Mouse (Mus musculus) erythroblast, adult 5-6 weeks (primary cell): ENCODE measurements at regions not wholly inside any gene's neighbourhood (a gene's known extent, or its start where the extent isn't known, plus 50 kb on each side); places are given as distances from the start of the nearest gene placed in this dataset.
"Not testable (repeated sequence)": the region's sequence is repeated elsewhere in the genome, so short reads cannot be mapped to it uniquely, and the experiment has no call there.

ENCODE experiments used
- ATAC-seq: replicated peaks from 2 replicates; pipeline ENCODE4 v1.8.0; 2016; ENCODE audit warnings: moderate number of reproducible peaks, mild to moderate bottlenecking, moderate TSS enrichment, inconsistent platforms; ENCODE audit not compliant: poor library complexity, low FRiP score, severe bottlenecking

DNA sequence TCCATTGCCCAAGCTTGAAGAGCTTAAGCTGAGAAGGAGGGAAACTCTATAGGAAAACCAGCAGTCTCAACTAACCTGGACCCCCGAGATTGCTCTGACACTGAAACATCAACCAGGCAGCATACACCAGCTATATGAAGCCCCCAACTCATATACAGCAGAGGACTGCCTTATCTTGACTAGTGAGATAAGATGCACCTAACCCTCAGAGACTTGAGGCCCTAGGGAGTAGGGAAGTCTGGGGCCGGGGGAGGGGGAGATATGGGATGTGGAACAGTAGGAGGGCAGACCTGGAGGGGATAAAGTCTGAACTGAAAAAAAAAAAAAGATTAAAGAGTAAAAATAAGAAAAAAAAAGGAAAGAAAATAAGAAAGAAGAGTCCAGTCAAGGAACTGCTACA, 540.5 kb upstream of the Pkdcc start:
- no peak for ATAC-seq

DNA sequence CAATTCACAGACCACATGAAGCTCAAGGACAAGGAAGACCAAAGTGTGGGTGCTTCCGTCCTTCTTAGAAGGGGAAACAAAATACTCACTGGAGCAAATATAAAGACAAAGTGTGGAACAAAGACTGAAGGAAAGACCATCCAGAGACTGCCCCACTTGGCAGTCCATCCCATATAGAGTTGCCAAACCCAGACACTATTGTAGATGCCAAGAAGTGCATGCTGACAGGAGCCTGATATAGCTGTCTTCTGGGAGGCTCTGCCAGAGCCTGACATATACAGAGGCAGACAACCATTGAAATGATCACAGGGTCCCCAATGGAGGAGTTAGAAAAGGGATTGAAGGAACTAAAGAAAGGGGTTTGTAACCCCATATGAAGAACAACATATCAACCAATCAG, 548.5 kb upstream of the Pkdcc start:
- ATAC-seq: not testable (repeated sequence)

DNA sequence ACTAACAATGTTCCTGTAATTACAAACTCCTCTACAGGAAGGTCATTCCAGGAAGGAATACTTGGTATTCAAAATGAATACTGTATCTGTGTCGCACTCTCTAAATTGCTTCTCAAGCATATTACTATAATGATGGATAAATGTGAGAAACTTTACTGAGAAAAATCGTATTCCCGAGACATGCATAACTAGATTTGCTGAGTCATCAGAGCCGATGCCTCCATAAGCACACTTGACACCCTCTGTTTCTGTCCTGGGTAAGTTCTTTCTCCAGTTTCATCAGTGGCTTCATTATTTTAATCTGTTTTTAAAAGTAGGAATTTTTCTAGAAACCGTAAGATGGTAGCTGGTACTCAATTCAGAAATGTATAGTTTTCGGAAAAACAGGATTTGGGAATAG, 550.7 kb upstream of the Pkdcc start:
- ATAC-seq: no peak

DNA sequence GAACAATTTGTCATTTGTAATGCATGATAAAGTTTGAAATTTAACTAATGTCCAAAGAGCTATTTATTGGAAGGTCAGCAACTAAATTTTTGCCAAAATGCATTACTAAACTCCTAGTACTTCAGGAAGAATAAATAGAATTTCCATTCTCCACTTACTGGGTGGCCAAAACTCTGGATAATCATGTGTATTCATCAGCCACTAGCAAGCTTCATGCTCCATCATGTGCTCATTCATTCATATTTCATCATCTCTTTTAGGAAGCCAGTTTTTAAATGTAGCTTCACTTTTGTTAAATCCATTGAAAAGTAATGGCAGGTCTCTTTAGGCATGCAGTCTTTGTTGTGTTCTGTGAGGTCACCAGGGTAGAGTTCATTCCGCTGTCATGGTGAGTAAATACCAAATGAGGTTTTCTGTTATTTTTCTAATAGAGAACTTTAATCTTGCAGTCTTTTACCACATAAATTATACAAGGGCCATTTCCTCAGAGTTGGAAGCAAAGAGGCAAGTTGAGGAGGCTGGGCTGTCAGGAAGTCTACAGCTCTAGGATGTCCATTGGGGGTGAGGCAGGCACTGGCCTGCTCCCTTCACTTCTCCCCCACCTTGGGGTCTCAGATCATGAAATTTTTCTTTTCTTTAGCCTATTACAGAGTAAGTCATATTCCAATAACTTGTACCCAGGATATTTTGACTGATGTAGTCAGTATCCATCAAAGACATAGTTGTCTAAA, 578.5 kb upstream of the Pkdcc start:
- no peak for ATAC-seq

DNA sequence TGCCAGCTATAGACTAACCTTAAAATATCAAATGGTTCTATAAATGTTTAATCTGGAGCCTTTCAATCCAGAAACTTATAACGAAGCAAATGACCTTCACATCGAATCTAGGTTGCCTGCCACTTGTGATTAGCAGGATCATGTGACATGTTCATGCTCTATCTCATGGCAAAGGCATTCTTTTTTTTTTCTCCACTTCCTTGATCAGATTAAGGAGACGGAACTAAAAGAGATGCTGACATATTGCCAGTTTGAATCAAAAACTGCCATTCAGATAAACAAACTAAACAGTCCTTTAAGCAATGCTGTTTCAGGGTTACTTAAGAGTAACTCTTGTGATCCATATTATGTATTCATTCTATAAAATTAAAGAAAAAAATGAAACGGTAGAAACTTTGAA, 579.2 kb upstream of the Pkdcc start:
- no peak for ATAC-seq

DNA sequence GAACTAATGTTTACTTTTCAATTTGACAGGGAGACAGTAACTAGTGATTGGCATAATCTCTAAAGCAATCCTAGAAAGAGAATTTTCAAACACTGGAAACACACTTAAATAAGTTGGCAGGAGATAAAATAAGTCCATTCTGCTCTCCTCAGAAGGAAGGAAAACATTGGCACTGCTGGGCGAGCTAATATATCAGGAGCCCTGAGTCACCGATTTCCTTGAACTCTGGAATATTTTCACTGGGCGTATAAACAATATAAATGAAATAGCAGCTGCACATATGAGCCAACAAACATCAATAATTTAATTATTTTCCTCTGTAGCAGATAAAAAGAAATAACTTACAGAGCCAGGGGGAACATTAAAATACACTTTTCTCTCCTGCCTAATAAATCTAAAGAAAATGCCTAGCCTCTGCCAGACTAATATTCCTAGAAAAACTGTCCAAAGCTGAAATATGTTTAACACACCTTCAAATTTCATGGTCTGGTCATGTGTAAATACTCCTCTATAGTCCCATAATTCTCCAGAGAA, 608.4 kb upstream of the Pkdcc start:
- ATAC-seq: no peak

DNA sequence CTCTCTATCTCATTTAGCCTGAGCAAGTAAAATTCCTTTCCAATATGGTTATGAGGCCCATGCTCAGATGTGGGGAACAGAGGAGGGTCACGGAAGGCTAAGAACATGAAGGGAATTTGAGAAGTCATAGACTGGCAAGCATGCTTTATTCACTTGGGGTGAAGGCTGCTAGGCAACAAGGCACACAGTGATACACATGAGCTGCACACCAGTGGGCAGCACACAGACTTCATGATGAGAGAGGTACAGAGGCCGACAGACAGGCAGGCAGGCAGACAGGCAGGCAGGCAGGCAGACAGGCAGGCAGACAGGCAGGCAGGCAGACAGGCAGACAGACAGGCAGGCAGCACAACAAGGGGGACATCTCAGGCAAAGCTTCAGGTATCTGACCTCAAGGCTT, 631.3 kb upstream of the Pkdcc start:
- no peak for ATAC-seq

DNA sequence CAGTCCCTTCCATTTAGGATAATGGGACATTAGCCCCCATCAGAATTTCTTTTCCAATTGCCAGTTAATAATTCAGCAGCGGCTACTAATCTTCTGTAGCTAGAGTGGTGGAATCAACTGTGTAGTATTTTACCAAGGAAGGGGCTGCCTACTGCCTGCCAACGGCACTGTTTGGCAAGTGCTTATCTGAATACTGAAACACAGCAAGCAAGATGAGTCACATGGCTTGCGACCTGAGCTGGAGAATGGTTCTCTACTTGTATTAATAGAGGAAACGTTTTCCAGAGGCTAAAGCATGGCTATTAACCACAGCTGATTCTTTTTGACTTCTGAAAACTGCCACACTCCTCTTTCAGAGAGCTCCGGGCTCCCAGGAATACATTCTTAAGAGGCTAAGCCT, 681.6 kb upstream of the Pkdcc start:
- no peak for ATAC-seq

DNA sequence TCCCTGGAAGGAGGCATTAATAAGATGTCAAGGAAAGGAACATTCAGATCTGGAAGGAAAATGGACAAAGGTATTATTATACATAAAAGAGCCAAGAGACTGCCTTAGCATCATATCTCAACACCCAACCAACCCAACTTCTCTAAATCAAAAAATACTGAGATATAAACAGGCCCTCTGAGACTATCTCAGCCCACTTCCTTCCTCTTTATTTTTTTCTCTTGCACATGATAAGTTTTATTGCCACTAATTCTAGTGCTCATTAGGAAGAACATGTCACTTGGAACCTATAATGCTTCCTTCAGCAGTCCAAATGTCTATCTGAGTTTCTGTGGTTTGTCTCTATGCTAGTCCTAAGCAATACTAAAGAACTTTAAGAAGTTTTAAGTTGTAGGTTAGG, 697.0 kb upstream of the Pkdcc start:
- no peak for ATAC-seq

DNA sequence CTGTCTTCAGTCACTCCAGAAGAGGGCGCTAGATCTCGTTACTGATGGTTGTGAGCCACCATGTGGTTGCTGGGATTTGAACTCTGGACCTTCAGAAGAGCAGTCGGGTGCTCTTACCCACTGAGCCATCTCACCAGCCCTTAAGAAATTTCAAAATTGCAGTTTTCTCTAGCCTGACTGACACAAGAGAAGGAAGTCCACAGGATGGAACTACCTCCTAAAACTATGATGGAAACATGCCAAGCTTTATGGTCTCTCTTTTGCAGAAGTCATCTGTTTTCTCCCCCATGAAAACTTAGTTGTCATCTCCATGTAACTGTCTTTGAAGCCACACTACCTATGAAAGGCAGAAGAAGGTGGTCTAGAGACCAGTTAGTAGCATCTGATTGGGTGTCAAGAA, 698.2 kb upstream of the Pkdcc start:
- ATAC-seq: no peak

DNA sequence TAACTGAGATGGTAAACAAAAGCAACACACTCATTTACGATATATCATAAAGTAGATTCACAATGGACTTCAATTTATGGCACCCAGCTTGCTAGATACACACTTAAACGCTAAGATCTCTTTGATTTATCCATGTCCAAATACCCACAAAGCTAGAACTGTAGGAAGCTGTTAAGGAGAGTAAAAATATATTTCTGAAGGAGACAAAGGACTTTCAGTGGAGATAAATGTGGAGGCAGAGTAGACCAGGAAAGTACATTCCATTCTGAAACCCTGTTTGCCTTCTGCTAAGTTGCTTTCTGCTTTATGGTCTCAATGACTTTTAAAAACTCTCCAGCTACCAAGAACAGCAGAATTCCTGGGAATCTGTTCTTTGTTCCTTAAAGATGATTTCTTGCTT, 701.3 kb upstream of the Pkdcc start:
- ATAC-seq: no peak

DNA sequence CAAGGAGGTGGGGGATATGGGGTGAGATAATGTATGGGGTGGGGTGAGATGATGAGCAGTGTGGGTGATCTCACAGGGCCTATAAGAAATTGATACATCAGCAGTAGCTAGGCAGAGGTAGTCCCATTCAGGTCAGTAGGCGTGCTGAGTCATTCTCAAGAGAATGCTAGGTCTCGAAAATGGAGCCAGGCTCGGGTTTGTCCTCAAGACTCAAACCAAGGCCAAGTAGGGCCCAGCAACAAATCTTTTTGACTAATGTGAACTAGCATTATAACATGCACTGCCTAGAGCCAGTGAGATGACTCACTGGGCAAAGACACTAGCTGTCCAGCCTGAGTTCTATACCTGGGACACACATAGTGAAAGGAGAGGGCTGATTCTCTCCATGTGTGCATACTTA, 710.8 kb upstream of the Pkdcc start:
- ATAC-seq: no peak

DNA sequence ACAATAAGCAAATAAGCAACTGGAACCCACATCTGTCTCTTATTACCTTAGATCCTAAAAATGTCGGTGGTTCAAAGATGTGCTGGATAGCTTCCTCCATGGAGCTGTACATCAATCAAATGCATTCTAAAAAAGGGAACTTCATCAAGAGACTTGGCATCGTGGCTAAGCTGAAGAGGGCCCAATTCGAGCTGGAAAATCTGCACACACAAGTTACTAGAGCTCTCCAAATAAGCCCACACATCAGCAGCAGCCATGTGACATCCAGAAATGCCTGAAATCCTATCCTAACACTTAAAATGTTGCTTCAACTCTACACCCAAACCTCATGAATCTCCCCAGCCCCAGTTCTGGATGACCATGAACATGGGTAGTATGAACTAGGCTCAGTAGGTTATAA, 729.5 kb upstream of the Pkdcc start:
- ATAC-seq: no peak

DNA sequence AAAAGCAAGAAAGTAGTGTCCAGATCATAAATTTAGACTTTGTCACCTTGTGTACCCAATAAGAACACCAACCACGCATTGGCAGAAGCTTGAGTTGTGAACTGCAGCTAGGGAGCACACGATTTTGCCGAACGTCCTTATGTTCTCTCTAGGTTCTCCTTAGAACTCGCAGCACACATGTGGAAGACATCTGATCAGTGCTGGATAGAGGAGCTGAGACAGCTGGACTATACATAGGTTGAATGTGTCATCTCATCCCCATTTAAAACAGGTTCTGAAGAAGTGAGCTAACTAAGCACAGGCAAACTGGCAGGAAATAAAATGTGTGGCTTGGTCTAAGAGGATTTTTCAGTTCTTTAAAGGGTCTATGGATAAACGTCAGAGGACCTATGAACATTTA, 730.5 kb upstream of the Pkdcc start:
- no peak for ATAC-seq

DNA sequence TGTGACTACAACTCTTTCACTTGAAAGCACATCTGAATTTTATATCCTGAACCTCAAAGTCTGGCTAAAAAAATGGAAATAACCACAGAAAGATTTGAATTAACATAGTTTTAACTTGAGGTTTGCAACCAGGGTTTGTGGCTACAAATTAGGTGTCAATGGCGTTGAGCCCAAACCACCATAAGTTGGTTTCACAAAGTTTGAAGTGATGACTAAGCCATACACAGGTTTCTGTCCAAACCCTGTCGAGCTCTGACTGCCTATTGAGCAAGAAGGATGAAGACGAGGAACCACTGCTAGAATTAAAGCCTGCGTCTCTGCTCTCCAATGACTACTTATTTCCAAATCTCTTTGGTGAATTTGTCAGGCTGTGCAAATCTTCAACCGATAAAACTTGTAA, 719.8 kb upstream of the Slc8a1 start:
- no peak for ATAC-seq

DNA sequence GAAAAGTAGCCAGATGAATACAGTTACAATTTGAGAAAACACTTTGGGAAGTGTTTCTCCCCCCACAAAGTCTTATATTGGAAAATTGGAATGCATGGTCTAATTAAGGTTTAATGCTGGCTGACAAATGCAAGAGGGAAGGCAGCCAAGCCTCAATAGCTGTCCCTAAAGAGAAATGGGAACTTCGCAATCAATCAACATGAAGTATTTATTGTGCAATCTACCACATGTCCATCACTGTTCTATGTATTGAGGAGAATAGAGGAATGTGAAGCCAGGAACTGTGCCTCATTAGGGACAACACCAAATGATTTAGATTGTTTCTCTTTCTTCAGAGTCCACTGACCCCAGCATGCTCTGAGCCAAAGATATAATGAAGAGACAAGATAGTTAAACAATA, 715.7 kb upstream of the Slc8a1 start:
- ATAC-seq: no peak

DNA sequence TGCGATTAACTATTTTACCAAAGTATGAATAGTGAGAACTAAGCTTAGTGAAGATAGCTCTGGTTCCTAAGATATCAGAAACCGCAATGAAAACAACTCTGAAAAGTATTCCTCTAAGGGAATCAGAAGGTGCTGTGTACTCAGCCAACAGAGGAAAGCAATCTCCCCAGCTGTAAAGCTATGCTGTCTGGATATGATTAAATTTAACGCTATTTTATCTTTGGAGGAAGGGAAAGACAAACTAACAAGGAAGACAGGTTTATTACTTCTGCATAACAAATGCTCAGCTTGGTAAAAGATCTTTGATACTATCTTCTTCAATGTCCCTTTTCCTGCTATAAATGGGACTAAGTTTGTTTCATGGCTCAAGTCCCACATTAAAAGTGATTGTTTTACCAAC, 700.9 kb upstream of the Slc8a1 start:
- ATAC-seq: no peak

DNA sequence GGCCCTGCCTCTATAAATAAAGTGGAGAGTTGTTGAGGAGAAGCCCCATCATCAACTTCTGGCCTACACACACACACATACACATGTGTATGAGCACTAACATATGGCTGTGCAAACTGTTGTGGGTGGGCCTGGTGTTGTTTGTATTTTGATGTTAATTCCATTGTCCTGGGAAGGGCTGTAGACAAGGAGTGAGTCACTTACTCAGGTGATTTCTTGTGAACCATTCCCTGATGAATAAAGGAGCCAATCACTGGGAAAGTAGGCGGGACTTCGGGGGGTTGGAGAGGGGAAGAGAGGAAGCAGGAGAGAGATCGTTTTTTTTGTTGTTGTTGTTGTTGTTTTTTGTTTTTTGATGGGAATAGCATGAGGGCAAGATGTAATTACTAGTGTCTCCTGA, 699.0 kb upstream of the Slc8a1 start:
- ATAC-seq: no peak

DNA sequence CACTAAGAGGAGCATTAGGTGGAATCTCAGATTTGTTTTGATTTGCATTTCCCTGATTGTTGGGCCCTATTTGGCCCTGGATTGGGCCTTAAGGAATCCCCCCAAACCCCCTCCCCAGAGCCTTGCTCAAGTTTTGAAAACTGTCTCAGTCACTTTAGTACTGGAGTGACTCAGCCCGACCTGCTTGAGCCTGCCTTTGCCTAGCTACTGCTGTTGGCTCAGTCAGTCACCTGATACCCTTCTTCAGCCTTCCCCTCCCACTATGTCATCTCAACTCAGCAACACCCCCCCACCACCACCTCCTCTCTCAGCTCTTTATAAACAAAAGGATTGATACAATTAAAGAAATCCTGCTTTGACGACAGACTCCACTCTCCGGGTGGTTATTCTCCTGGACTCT, 694.5 kb upstream of the Slc8a1 start:
- ATAC-seq: no peak

DNA sequence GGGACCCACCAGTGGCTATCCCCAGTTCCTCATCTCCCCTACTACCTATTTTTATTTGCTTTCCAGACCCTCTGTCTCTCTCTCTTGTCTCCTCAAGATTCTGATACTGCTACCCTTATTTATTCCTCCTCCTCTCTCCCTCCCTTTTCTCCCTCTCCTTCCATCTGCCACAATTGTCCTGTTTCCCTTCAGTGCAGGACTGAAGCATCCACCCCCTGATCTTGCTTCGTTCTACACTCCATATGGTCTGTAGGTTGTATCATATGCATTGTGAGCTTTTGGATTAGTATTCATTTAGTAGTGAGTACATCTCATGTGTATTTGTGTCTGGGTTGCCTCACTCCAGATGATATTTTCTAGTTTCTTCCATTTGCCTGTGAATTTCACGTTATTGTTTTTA, 670.1 kb upstream of the Slc8a1 start:
- ATAC-seq: no peak

DNA sequence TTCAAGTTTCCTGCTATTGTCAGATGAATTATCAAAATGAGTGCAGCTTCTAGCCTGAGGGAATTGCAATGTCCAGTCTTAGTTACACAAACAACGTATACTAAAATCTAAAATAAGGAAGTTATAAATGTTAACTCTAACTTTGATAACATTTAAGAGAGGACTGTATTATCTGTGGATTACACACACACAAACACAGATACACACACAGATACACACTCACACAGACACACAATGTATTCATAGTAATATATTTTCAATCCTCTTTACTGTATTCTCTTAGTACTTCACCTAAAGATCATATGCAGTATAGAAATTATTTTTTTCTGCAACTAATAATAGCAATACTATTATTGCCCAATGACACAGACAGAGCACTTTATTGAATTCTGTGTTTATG, 661.2 kb upstream of the Slc8a1 start:
- ATAC-seq: no peak

DNA sequence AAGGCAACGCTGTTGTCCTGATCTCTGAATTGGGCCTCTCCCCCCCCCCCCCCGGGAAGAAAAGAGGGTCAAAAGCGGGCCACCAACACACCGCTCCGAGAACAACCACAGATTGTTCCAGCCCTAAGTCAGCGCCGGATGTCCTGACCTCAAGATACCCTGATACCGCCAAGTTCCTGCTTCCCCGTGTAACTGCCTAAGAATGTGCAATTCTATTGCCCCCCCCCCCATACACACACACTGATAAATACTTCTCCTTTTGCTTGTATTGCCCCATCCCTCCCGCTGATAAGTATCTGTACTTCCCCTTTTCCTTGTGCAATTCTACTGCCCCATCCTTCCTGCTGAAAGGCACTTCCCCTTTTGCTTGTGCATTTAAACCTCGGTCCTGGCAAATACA, 641.2 kb upstream of the Slc8a1 start:
- not testable (repeated sequence) for ATAC-seq
